Mouse (Mus musculus) bone marrow, adult 2 months (tissue): Measurements from ENCODE around the gene Oca2. TPM values are rescaled to one million over a fixed set of nuclear protein-coding genes. Genes with fewer than 3 reads are reported as not detected.

Experiments used
- H3K27ac ChIP-seq: fragments of 200-500 bp; 2 replicates; pipeline ENCODE4 v1.5.1; 2012; ENCODE audit warnings: low read depth, mild to moderate bottlenecking, control low read depth, inconsistent platforms, low read length; ENCODE audit not compliant: control insufficient read depth, poor library complexity, insufficient read depth
- H3K4me1 ChIP-seq: fragments of 200-500 bp; 2 replicates; pipeline ENCODE4 v1.6.1; 2011; ENCODE audit warnings: low read length; ENCODE audit not compliant: control insufficient read depth, insufficient read depth
- H3K4me3 ChIP-seq: fragments of 200-500 bp; replicated peaks from 2 replicates; pipeline ENCODE3; 2011; ENCODE audit warnings: mild to moderate bottlenecking, low read depth, low read length, control low read depth; ENCODE audit not compliant: control insufficient read depth
- CTCF ChIP-seq: fragments of 200-500 bp; IDR thresholded peaks from 2 replicates; pipeline ENCODE4 v1.5.1; 2011; ENCODE audit warnings: low read length, control low read depth; ENCODE audit not compliant: control insufficient read depth, insufficient read depth
- POLR2A ChIP-seq: fragments of 200-500 bp; IDR thresholded peaks from 2 replicates; pipeline ENCODE4 v1.6.1; 2011; ENCODE audit warnings: low read depth, mild to moderate bottlenecking, control low read depth, low read length, borderline replicate concordance; ENCODE audit not compliant: control insufficient read depth
- WGBS: fragments of 180-500 bp; shearing (Covaris S2); methylation state at CpG from one replicate; pipeline ENCODE4 v1.1.7; 2018; 5-methylcytosine and 5-hydroxymethylcytosine counted together
- polyA plus RNA-seq: library from polyadenylated mRNA; stranded (reverse); fragments of >200 nt; gene quantifications from 2 replicates; pipeline ENCODE4 v1.2.4, GENCODE M21; 2011; ENCODE audit warnings: low replicate concordance; ENCODE audit not compliant: missing spikeins, insufficient read depth, insufficient read length

Gene Oca2
- polyA plus RNA-seq, 1 experiment = not detected

DNA sequence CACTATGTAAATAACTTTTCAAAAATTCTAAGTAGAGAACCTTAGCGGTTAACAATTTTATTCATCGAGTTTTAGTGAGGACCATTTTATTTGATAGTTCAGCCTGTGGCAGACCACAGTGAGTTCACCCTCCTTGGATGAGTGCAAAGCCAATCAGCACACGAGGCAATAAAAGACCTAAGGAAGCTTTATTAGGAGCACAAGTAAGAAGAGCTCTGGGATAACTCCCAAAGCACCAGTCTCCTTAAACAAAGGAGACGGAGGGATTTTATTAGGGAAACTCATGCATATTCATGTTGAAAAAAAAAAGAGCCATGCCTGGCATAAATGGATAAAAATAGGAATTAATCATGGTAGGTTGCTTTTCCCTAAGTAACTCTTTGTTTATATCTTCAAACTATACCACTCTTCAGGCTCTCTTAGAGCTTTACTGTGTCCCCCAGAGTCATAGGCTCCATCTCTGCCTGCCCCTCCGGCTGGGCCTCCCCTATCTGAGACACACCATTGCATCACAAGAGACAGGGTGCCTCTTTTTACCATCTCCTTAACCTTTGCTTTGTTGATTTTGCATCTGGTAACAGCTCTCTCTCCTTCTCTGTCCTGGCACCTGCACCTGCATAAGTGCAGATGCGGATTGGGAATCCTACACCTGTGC lies 178.7 kb downstream of the Oca2 start:
- H3K27ac ChIP-seq = no peak overlapping the region
- no peaks in the 10 kb centered on the region for H3K4me1 ChIP-seq
- WGBS = 67% methylated on average over 6 of the region's 6 CpGs
- H3K4me3 ChIP-seq = no peak overlapping the region
- TF ChIP-seq CTCF (no peak), POLR2A (no peak)

DNA sequence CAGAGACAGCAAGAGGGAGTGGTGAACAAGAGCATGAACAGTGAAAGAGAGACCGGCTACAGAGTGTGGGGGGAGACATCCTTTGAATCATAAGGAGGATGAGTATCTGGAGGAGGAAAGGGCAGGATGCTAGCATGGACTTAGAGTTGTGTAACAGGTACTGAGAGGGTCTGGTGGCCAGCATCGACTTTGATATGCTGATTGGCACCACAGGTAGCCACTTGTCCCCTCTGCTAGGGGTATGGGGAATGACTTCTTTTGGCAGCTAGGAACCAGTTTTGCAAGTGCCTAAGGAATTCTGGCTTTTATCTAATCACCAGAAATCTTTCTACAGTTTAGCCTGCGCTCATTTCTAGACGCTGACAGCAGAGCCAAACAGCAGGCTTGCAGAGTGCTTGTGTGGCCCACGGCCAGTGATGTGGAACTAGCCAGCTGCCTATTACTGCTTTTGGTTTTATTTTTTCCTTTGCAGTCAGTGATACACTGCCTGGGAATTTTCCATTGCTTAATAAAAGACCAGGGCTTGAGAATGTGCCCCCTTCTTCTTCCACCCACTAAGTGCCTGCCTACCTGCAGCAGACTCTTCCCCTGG lies 179.8 kb downstream of the Oca2 start:
- Histone ChIP-seq H3K27ac (no peak overlapping the region), H3K4me1 (no peaks in the 10 kb centered on the region), H3K4me3 (no peak overlapping the region)
- WGBS = 34% methylated on average over 5 of the region's 5 CpGs
- TF ChIP-seq CTCF (no peak), POLR2A (no peak)

DNA sequence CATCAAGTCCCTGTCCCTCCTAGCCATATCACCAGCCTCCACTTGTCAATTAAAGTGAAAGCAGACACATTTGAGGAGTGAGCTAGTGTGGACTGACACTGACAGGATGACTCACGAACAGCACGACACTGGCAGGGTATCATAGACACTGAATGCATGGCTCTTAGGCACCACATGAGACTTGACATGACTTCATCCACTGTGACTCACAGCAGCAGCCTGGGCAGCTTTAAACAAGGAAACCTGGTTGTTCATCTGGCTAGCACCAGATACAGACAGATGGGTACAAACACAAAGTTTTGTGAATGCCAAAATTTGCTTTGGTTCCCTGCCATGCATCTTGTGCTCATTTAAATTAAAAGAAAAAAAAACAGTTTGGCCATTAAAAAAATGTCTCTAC lies 182.4 kb downstream of the Oca2 start:
- WGBS = 60% methylated on average over 2 of the region's 2 CpGs
- Histone ChIP-seq H3K4me1 (no peaks in the 10 kb centered on the region), H3K4me3 (no peak overlapping the region), H3K27ac (no peak overlapping the region)
- TF ChIP-seq CTCF (no peak), POLR2A (no peak)

DNA sequence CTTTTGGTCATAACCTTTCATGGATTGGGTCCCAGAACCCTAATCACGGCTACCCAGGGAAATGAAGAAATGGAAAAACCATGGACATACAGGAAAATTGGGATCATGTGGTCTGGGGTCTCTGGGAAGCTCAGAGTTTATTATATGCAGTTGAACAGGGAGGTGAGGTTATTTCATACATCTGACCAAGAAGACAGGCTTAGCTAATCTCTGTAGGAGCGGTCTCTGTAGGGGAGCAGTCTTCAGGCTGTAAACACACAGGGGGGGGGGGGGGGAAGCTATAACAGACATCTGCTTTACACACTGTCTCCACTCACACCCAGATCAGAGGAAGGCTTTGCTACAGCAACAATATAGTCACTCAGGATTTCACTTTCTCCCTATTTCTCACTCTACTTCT lies 184.0 kb downstream of the Oca2 start:
- TF ChIP-seq CTCF (no peak), POLR2A (no peak)
- Histone ChIP-seq H3K27ac (no peak overlapping the region), H3K4me1 (no peaks in the 10 kb centered on the region), H3K4me3 (no peak overlapping the region)
- WGBS = 76% methylated on average over 2 of the region's 2 CpGs

DNA sequence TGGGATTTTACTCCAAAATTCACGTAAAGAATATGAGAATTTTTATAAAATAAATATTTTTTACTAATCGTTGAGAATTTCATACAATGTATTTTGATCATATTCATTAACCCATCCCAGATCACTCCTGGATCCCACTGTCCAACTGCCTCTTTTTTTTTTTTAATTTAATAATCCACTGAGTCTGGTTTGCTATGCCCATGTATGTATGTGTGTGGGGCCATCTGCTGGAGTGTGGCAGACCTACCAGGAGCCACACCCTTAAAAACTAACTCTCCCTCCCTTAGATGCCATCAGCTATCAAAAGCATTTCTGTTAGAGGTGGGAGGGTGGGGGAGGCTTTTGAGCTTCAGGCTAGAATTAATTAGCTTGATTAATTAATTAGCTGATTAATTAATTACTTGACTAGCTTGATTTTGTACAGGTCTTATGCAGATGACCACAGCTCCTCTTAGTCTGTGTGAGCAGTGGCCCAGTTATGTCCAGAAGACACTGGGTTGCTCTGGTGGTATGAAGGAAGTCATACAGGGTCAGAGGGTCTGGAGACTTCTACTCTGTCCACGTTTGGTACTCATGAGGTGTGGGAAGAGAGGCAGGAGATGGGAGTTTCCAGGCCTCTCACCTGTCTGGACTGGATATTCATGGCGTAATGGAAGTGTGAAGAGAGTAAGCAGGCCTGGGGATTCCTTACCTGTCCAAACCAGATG lies 221.4 kb downstream of the Oca2 start:
- Histone ChIP-seq H3K4me3 (no peak overlapping the region), H3K27ac (no peak overlapping the region), H3K4me1 (no peaks in the 10 kb centered on the region)
- 63% methylated on average over 4 of the region's 4 CpGs for WGBS
- no peak for TF ChIP-seq CTCF
- TF ChIP-seq POLR2A = no peak

DNA sequence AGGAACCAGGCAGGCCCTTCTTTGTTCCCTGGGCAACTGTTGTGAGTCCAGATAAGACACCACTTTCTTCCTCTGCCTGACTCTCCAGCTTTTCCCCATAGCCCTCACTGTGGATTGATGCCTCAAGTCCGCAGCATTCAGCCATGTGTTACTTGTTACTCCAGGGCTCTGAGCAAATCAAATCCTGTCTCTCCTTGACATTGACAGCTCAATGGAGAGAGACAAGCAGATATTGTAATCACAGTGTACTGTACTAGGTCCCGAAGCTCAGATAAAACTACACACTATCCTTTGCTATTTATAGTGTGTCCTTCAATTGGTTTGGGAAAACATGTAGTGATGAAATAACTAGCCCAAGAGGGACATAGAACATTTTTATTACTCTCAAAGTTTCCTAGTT lies 258.7 kb downstream of the Oca2 start:
- H3K27ac ChIP-seq = no peak overlapping the region
- WGBS = 72% methylated on average over 2 of the region's 2 CpGs
- H3K4me3 ChIP-seq = no peak overlapping the region
- TF ChIP-seq POLR2A = no peak
- no peak for TF ChIP-seq CTCF
- no peaks in the 10 kb centered on the region for H3K4me1 ChIP-seq

DNA sequence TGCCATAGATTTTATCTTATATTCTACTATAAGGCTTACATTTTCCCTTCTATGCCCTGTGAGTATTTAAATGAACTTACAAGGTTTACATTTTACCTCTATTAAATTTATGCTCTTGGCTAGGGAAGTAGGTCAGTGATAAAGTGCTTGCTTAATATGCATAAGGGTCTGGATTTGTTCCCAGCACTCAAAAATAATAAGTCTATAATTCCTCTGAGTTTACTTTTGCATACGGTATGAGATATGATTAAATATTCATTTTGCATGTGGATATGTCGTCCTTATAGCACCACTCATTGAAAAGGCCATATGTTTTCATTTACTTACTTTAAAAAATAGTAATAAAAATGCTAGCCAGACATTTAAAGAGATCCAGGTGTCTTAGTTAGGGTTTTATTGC lies 259.8 kb downstream of the Oca2 start:
- WGBS = 66% methylated on average over 2 of the region's 2 CpGs
- Histone ChIP-seq H3K27ac (no peak overlapping the region), H3K4me3 (no peak overlapping the region), H3K4me1 (no peaks in the 10 kb centered on the region)
- TF ChIP-seq CTCF (no peak), POLR2A (no peak)

DNA sequence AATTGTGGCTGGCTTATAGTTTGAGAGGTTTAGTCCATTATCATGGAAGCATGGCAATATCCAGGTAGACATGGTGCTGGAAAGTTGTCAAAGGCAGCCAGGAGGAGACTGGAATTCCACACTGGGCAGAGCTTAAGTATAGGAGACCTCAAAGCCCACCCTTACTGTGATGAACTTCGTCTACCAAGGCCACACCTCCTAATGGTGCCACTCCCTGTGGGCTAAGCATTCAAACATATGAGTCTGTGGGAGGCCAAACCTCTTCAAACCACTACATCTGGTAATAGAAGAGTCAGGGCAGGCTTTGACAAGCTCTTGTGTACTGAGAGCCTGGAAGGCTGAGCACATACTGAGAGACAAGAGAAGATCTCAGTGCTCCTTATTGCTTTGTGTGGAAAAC lies 260.2 kb downstream of the Oca2 start:
- no peaks in the 10 kb centered on the region for H3K4me1 ChIP-seq
- no peak overlapping the region for H3K4me3 ChIP-seq
- no peak overlapping the region for H3K27ac ChIP-seq
- 30% methylated on average over 1 of the region's 1 CpGs for WGBS
- no peak for TF ChIP-seq POLR2A
- no peak for TF ChIP-seq CTCF
